Mouse (Mus musculus) hindbrain, embryonic 12.5 days (tissue): ENCODE results near the gene Btbd35f17. TPM values are rescaled to one million over a fixed set of nuclear protein-coding genes. Genes with fewer than 3 reads are reported as not detected.
"Not testable (repeated sequence)": the region's sequence is repeated elsewhere in the genome, so short reads cannot be mapped to it uniquely, and the experiment has no call there.

ENCODE experiments used
- ATAC-seq: fragments of 200-750 bp; cut with Nextera tagmentation; 2 replicates; pipeline ENCODE4 v1.8.0; 2017; ENCODE audit warnings: moderate TSS enrichment; ENCODE audit not compliant: low FRiP score
- H3K27ac ChIP-seq: fragments of 300-500 bp; sonication (generic); 2 replicates; pipeline ENCODE4 v1.5.1; 2016; ENCODE audit warnings: mild to moderate bottlenecking
- H3K27me3 ChIP-seq: fragments of 300-500 bp; sonication (generic); 2 replicates; pipeline ENCODE4 v1.6.1; 2016; ENCODE audit warnings: mild to moderate bottlenecking
- H3K36me3 ChIP-seq: fragments of 300-500 bp; sonication (generic); 2 replicates; pipeline ENCODE4 v1.6.1; 2016; ENCODE audit warnings: mild to moderate bottlenecking
- H3K4me1 ChIP-seq: fragments of 300-500 bp; sonication (generic); 2 replicates; pipeline ENCODE4 v1.6.1; 2016
- H3K4me2 ChIP-seq: fragments of 300-500 bp; sonication (generic); replicated peaks from 2 replicates; pipeline ENCODE4 v1.6.1; 2016; ENCODE audit warnings: mild to moderate bottlenecking
- H3K4me3 ChIP-seq: fragments of 300-500 bp; sonication (generic); 2 replicates; pipeline ENCODE4 v1.5.1; 2016; ENCODE audit warnings: mild to moderate bottlenecking
- H3K9ac ChIP-seq: fragments of 300-500 bp; sonication (generic); 2 replicates; pipeline ENCODE4 v1.6.1; 2016; ENCODE audit warnings: mild to moderate bottlenecking, moderate library complexity
- H3K9me3 ChIP-seq: fragments of 300-500 bp; sonication (generic); replicated peaks from 2 replicates; pipeline ENCODE4 v1.6.1; 2016; ENCODE audit warnings: mild to moderate bottlenecking
- WGBS: fragments of 180-500 bp; shearing (Covaris S2); methylation state at CpG from one replicate; pipeline ENCODE4 v1.1.7; 2016; 5-methylcytosine and 5-hydroxymethylcytosine counted together
- polyA plus RNA-seq: library from polyadenylated mRNA; unstranded; fragments of >200 nt; fragmentation: Nextera tagmentation; extraction: Ambion mirVana; gene quantifications from 2 replicates; pipeline ENCODE4 v1.2.1, GENCODE M21; 2016

The Btbd35f17 gene
- not detected in 2 replicates for polyA plus RNA-seq

GRCm38 (mm10) chrX:4370336-4370735, at the start of gene Btbd35f17:
Gene Btbd35f17, plus strand, starts transcription at chrX:4370636.
- H3K4me3 ChIP-seq, H3K27me3 ChIP-seq, H3K36me3 ChIP-seq, H3K4me2 ChIP-seq, H3K27ac ChIP-seq, ATAC-seq, H3K9ac ChIP-seq, H3K9me3 ChIP-seq, H3K4me1 ChIP-seq: not testable (repeated sequence)
- WGBS: 75% methylated on average over 2 of the region's 4 CpGs

Other genes starting within 250 kb of the Btbd35f17 start
- gene Btbd35f28, start 174.1 kb upstream of the Btbd35f17 start, polyA plus RNA-seq: not detected in 2 replicates
- gene Btbd35f20, start 79.4 kb upstream of the Btbd35f17 start, polyA plus RNA-seq: not detected in 2 replicates